ENCODE assay signal across 13 mouse cellular contexts in the genomic region with DNA sequence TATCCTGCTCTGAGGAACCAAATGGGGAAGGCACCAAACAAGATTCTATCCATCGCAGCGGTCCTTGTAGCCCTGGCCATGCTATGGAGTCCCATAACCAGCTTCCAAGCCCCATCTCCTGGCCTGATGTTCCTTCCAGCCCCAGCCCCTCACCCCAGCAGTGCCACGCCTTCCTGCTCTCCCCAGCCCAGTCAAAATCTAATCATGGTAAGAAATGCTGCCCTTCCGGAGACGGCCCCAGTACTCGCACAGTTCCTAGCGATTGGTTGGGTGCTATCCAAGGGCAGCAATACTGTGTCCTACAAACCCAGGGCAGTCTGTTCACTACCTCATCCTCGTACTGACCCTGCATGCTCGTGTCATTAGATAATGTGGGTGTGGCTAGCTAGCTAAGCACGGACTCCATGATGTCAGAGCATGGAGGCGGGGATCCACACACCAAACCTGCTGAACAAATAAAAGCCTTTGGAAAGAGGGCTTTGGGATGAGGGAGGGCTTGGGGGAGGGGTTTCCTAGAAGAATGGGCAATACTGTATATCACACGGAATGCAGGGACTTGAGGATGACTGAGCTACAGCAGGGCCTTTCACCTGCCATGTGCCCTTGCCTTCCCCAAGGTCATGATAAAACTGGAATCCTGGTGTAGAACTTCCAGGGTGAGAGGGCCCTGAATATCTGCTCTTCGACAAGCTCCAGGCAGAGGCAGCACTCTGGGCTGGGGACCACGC.
DNase-seq lines count a peak whose midpoint lies in the region; ATAC-seq and TF ChIP-seq lines count a peak whose summit lies in the region.
"Had no signal": no experiment of that assay in that cellular context is flagged by ENCODE, and none has a peak within 500 bp of the region (broad histone marks: within the 10 kb centered on the region; RNA-seq: fewer than 3 reads in every experiment).

No protein-coding gene starts in this region.

- peak; percentile 15 to 24 for DNase-seq in adrenal gland, adult (ENCODE audit: inconsistent age in 2 of 2, low spot score in 1 of 2)
- no peak for DNase-seq in adrenal gland, postnatal 10 days
- DNase-seq in liver: no peak
- DNase-seq in midbrain, postnatal 0 days (ENCODE audit: low spot score): no peak
- no peak for DNase-seq in cerebellum, postnatal 36 days
- DNase-seq: gastrocnemius, adult 2 months; spleen, adult 18-20 months had no signal

- no peak overlapping the region for H3K4me2 ChIP-seq in liver, embryonic 12.5 days
- H3K4me2 ChIP-seq in heart, embryonic 14.5 days (ENCODE audit: low read length): peak overlapping the region; percentile 25
- H3K4me2 ChIP-seq in midbrain, postnatal 0 days (ENCODE audit: low read depth, low read length, poor library complexity, severe bottlenecking): no peak overlapping the region
- H3K4me2 ChIP-seq: limb, embryonic 12.5 days had no signal

- no peaks in the 10 kb centered on the region for H3K9me3 ChIP-seq in liver, embryonic 12.5 days (replicated peaks)
- H3K9me3 ChIP-seq in heart, embryonic 14.5 days (ENCODE audit: control insufficient read depth, low read length): no peaks in the 10 kb centered on the region
- H3K9me3 ChIP-seq in midbrain, postnatal 0 days (ENCODE audit: low read length): no peaks in the 10 kb centered on the region
- H3K9me3 ChIP-seq: limb, embryonic 12.5 days; megakaryocyte, embryonic 14.5 days had no signal

- ATAC-seq in liver, embryonic 12.5 days: peak; percentile 52; the same call in 1 of the 2 replicates
- ATAC-seq in heart, embryonic 14.5 days (ENCODE audit: insufficient number of reproducible peaks, insufficient read depth, low FRiP score, low read depth): peak; percentile 82
- peak; percentile 75 for ATAC-seq in megakaryocyte progenitor cell, adult 5-6 weeks (replicated peaks; ENCODE audit: poor library complexity)
- ATAC-seq in midbrain, postnatal 0 days (ENCODE audit: low FRiP score): no peak

- peaks cover 9% of the 10 kb centered on the region; the same call in 1 of the 2 replicates for H3K4me1 ChIP-seq in liver, embryonic 12.5 days
- H3K4me1 ChIP-seq in heart, embryonic 14.5 days (ENCODE audit: control insufficient read depth in 2 of 2, insufficient read depth in 2 of 2, low read length in 2 of 2): peaks cover 14 to 15% of the 10 kb centered on the region in 2 experiments
- no peaks in the 10 kb centered on the region for H3K4me1 ChIP-seq in midbrain, postnatal 0 days (ENCODE audit: insufficient read depth, low read length)

- WGBS in liver, embryonic 12.5 days (ENCODE audit: insufficient replicate concordance): 53% methylated on average over 14 of the region's 14 CpGs
- 35% methylated on average over 14 of the region's 14 CpGs for WGBS in heart, embryonic 14.5 days
- 84% methylated on average over 14 of the region's 14 CpGs for WGBS in midbrain, postnatal 0 days

- H3K36me3 ChIP-seq in liver, embryonic 12.5 days: no peaks in the 10 kb centered on the region
- no peaks in the 10 kb centered on the region for H3K36me3 ChIP-seq in heart, embryonic 14.5 days (ENCODE audit: control insufficient read depth, insufficient read depth, low read length)
- H3K36me3 ChIP-seq in midbrain, postnatal 0 days (ENCODE audit: insufficient read depth, low read length): no peaks in the 10 kb centered on the region
- H3K36me3 ChIP-seq: limb, embryonic 12.5 days had no signal

- peaks cover 22% of the 10 kb centered on the region for H3K27me3 ChIP-seq in liver, embryonic 12.5 days (replicated peaks)
- H3K27me3 ChIP-seq in heart, embryonic 14.5 days (ENCODE audit: control insufficient read depth, insufficient read depth, low read length): no peaks in the 10 kb centered on the region
- no peaks in the 10 kb centered on the region for H3K27me3 ChIP-seq in midbrain, postnatal 0 days (ENCODE audit: insufficient read depth, low read length)

- no peak overlapping the region for H3K9ac ChIP-seq in liver, embryonic 12.5 days
- H3K9ac ChIP-seq in heart, embryonic 14.5 days (ENCODE audit: low read length): no peak overlapping the region
- no peak overlapping the region for H3K9ac ChIP-seq in midbrain, postnatal 0 days (replicated peaks; ENCODE audit: low read length, poor library complexity, severe bottlenecking)
- H3K9ac ChIP-seq: limb, embryonic 12.5 days had no signal

- no peak overlapping the region for H3K27ac ChIP-seq in liver, embryonic 12.5 days
- H3K27ac ChIP-seq in heart, embryonic 14.5 days (replicated peaks in 1 of 2; ENCODE audit: control insufficient read depth in 1 of 2, insufficient read depth in 1 of 2, low read depth in 2 of 2, low read length in 2 of 2): peak overlapping the region in 1 of 2 experiments; percentile 40; a peak in 3 of 4 replicates
- no peak overlapping the region for H3K27ac ChIP-seq in midbrain, postnatal 0 days (ENCODE audit: low read depth, low read length)
- H3K27ac ChIP-seq: gastrocnemius, adult 2 months; layer of hippocampus, adult 2 months; limb, embryonic 12.5 days had no signal

- H3K4me3 ChIP-seq in liver, embryonic 12.5 days: no peak overlapping the region
- no peak overlapping the region for H3K4me3 ChIP-seq in heart, embryonic 14.5 days (ENCODE audit: control insufficient read depth in 1 of 2, insufficient read depth in 1 of 2, low read depth in 1 of 2, low read length in 2 of 2)
- no peak overlapping the region for H3K4me3 ChIP-seq in midbrain, postnatal 0 days (ENCODE audit: low read depth, low read length)
- H3K4me3 ChIP-seq: gastrocnemius, adult 2 months; layer of hippocampus, adult 2 months; limb, embryonic 12.5 days; megakaryocyte, embryonic 14.5 days had no signal

- TF ChIP-seq CTCF in midbrain, postnatal 0 days (IDR thresholded peaks at IDR 0.05): no peak

Comparison
In these comparisons a context has a peak if more than half of its experiments do, and no peak if none do; other contexts are left out.
1. DNase-seq: peak in adrenal gland, adult (2 of 2); none in adrenal gland, postnatal 10 days (single experiment), liver (single experiment), midbrain, postnatal 0 days (single experiment) and cerebellum, postnatal 36 days (0 of 2).